In the genomic region with DNA sequence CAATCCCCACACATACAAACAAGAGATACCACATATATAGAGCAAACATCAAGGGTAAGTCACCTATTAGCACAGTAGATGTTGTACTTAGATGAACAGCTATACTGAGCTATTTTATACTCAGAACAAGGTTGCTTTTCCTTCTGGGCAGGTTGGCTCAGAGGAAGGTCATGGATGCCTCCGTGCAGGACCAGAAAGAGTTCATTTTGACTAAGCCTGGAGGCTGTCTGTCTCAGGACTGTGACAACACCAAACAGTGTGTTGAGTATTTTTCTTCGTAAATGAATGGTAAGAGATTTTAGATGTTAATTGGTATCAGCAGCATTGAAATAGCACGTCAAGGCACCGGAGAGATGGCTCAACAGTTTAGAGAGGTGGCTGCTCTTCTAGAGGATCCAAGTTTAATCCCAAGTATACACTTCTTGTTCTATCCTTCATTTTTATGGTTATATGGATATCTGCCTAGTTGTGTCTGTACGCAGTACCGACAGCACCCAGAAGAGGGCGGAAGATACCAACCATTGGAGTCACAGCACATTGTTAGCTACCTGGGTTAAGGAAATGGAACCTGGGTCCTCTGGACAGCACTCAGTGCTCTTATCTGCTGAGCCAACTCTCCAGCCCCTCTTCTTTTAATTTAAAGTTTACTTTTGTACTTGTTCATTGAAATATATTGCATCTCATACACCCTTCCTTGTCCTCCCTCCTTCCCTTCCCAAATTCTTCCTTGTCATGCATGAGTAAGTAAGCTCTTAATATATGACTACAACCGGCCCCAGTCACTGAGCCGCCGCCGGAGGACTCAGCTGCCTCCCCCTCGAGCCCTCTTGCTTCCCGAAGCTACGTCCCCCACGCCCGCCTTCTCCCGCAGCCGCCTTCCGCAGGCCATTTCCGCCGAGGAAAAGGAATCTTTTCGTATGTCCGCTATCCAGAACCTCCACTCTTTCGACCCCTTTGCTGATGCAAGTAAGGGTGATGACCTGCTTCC, we compare ENCODE assay signal across 8 mouse cellular contexts. TPM values are rescaled to one million over a fixed set of nuclear protein-coding genes. Genes with fewer than 3 reads are reported as not detected.
DNase-seq lines count a peak whose midpoint lies in the region; ATAC-seq and TF ChIP-seq lines count a peak whose summit lies in the region.

No protein-coding gene starts in this region.

- no peaks in the 10 kb centered on the region for H3K9me3 ChIP-seq in hindbrain, embryonic 15.5 days

- in situ Hi-C loops in Patski (cut with MboI; ENCODE audit: low pct_unique_long_range_greater_than_20kb): loop anchor here (25.0 kb wide), 1 partner anchor 559 kb away; the partner anchor contains the start of gene Cilp2

- peak; percentile 15 for DNase-seq in Patski (ENCODE audit: low read depth, low spot score)
- DNase-seq in cerebellum, postnatal 14 days: peak; percentile 95 to 96
- DNase-seq in gastrocnemius, adult 18-20 months (ENCODE audit: low spot score): peak; percentile 77
- peak; percentile 80 to 89 for DNase-seq in layer of hippocampus, postnatal 36 days
- peak; percentile 81 for DNase-seq in lung, postnatal 25 days (ENCODE audit: low spot score)
- peak; percentile 90 for DNase-seq in retina, embryonic 14.5 days (ENCODE audit: low spot score)
- DNase-seq in thymus, postnatal 4 days: peak; percentile 86

- peak overlapping the region; percentile 43 for H3K9ac ChIP-seq in hindbrain, embryonic 15.5 days

- H3K27ac ChIP-seq in hindbrain, embryonic 15.5 days (replicated peaks): no peak overlapping the region

- peak; percentile 79 for ATAC-seq in Patski
- peak; percentile 95 for ATAC-seq in hindbrain, embryonic 15.5 days (ENCODE audit: low FRiP score, low read depth)

- peak overlapping the region; percentile 59 for H3K4me2 ChIP-seq in hindbrain, embryonic 15.5 days

- no peaks in the 10 kb centered on the region for H3K4me1 ChIP-seq in hindbrain, embryonic 15.5 days (replicated peaks)

- H3K4me3 ChIP-seq in hindbrain, embryonic 15.5 days: peak overlapping the region; percentile 38

- 12% methylated on average over 24 of the region's 24 CpGs for WGBS in hindbrain, embryonic 15.5 days

- H3K27me3 ChIP-seq in Patski: no peaks in the 10 kb centered on the region
- no peaks in the 10 kb centered on the region for H3K27me3 ChIP-seq in hindbrain, embryonic 15.5 days

- CTCF ChIA-PET in Patski (lab: Charles Lee): interaction anchor here (1.5 kb wide), 1 partner anchor 9 kb away, joined by 4 read pairs; no protein-coding TSS in a partner anchor

- TF ChIP-seq CTCF in Patski (IDR thresholded peaks at IDR 0.05): peak; percentile 79

- POLR2A ChIA-PET in Patski (lab: Charles Lee): no interaction called here

- H3K36me3 ChIP-seq in hindbrain, embryonic 15.5 days: no peaks in the 10 kb centered on the region

RNA-seq across cellular contexts. Expression of gene D130040H23Rik, which starts 57.7 kb away (rescaled TPM):
- polyA plus RNA-seq in Patski (2021): 0.89 TPM
- total RNA-seq in gastrocnemius, adult 18-20 months (2021): under 1 TPM; 0.24 to 0.25 TPM
- 8.2 and 9.6 TPM in 2 replicates for polyA plus RNA-seq in hindbrain, embryonic 15.5 days (2015; fragmentation: Nextera tagmentation; extraction: Ambion mirVana)
- 10 to 100 TPM; 25.5 to 27.2 TPM for total RNA-seq in layer of hippocampus, postnatal 36 days (2021)

Comparison
In these comparisons a context has a peak if more than half of its experiments do, and no peak if none do; other contexts are left out.
1. DNase-seq: peak in every context shown above with its lines; median percentile 96 in cerebellum, postnatal 14 days; 90 in retina, embryonic 14.5 days; 86 in thymus, postnatal 4 days; 84 in layer of hippocampus, postnatal 36 days; 81 in lung, postnatal 25 days; 77 in gastrocnemius, adult 18-20 months; 15 in Patski.
2. RNA of gene D130040H23Rik, which starts 57.7 kb away (total RNA-seq): 25.5 to 27.2 TPM in layer of hippocampus, postnatal 36 days; 0.24 to 0.25 TPM in gastrocnemius, adult 18-20 months; every median in the first group is over 10 times any median in the second.